ENCODE assay signal across 19 mouse cellular contexts in genomic region chr11:115968731-115969405, GRCm38 (mm10). TPM values are rescaled to one million over a fixed set of nuclear protein-coding genes. Genes with fewer than 3 reads are reported as not detected.
DNase-seq lines count a peak whose midpoint lies in the region; ATAC-seq and TF ChIP-seq lines count a peak whose summit lies in the region.
"Had no signal": no experiment of that assay in that cellular context is flagged by ENCODE, and none has a peak within 500 bp of the region (broad histone marks: within the 10 kb centered on the region; RNA-seq: fewer than 3 reads in every experiment).

No protein-coding gene starts in this region.

- peaks cover 10% of the 10 kb centered on the region for H3K27me3 ChIP-seq in heart, embryonic 10.5 days (ENCODE audit: insufficient read depth, poor library complexity, severe bottlenecking)
- H3K27me3 ChIP-seq in G1E (ENCODE audit: insufficient read depth, low read length), result peaks cover 30% of the 10 kb centered on the region

- ATAC-seq in G1E (ENCODE audit: extremely low read depth, insufficient number of reproducible peaks, low FRiP score, poor library complexity, severe bottlenecking), result no peak; the same call in 1 of the 2 replicates
- ATAC-seq in hematopoietic stem cell, adult 5-6 weeks (replicated peaks in 1 of 2; ENCODE audit: insufficient read depth in 1 of 2, low FRiP score in 2 of 2, low TSS enrichment in 1 of 2, low read depth in 1 of 2, poor library complexity in 2 of 2, severe bottlenecking in 2 of 2), result peak; percentile 65 to 85
- ATAC-seq: hindbrain, postnatal 0 days; midbrain, embryonic 13.5 days had no signal

- no peak overlapping the region for H3K4me3 ChIP-seq in heart, embryonic 10.5 days
- H3K4me3 ChIP-seq in G1E (ENCODE audit: low read depth, low read length), result no peak overlapping the region
- H3K4me3 ChIP-seq: left cerebral cortex, adult 2 months; limb, embryonic 10.5 days; midbrain, embryonic 13.5 days had no signal

- 0 out of 2 replicates have a peak overlapping the region, but pooled peaks have one; percentile 16 for H3K27ac ChIP-seq in heart, embryonic 10.5 days
- H3K27ac ChIP-seq: hindbrain, postnatal 0 days; left cerebral cortex, adult 2 months; limb, embryonic 10.5 days; midbrain, embryonic 13.5 days had no signal

- TF ChIP-seq CTCF in G1E (IDR thresholded peaks at IDR 0.05; ENCODE audit: low read depth, low read length), result no peak

- intact Hi-C loops in heart, postnatal 25 days (cut with DNase I), result no loop called here

- DNase-seq in heart, embryonic 10.5 days (ENCODE audit: low spot score), result no peak
- no peak for DNase-seq in heart, postnatal 25 days (ENCODE audit: low spot score)
- DNase-seq in lung, postnatal 36 days, result peak; percentile 15
- no peak for DNase-seq in lung, postnatal 4 days
- DNase-seq in G1E (ENCODE audit: low spot score), result peak; percentile 31
- DNase-seq in adrenal gland, postnatal 4 days (ENCODE audit: low spot score in 2 of 2), result no peak
- DNase-seq in layer of hippocampus, postnatal 36 days, result no peak
- DNase-seq: adrenal gland, postnatal 14 days; cerebellum, adult 2 months; gastrocnemius, postnatal 14 days; heart, postnatal 36 days; kidney, adult 2 months; lung, postnatal 14 days; right cerebral cortex, postnatal 4 days had no signal

- H3K9me3 ChIP-seq in heart, embryonic 10.5 days, result no peaks in the 10 kb centered on the region
- H3K9me3 ChIP-seq in G1E (replicated peaks), result no peaks in the 10 kb centered on the region
- H3K9me3 ChIP-seq: limb, embryonic 10.5 days; midbrain, embryonic 13.5 days had no signal

- H3K4me1 ChIP-seq in heart, embryonic 10.5 days, result peaks cover 31% of the 10 kb centered on the region
- H3K4me1 ChIP-seq in G1E (ENCODE audit: insufficient read depth, low read depth, low read length), result peaks cover 38% of the 10 kb centered on the region

- H3K36me3 ChIP-seq in heart, embryonic 10.5 days, result peaks cover 34% of the 10 kb centered on the region
- peaks cover 32% of the 10 kb centered on the region for H3K36me3 ChIP-seq in G1E (replicated peaks)

- 57% methylated on average over 5 of the region's 5 CpGs for WGBS in heart, embryonic 10.5 days

RNA-seq across cellular contexts. Expression of gene Itgb4, which starts 5.6 kb away (rescaled TPM):
- 0.67 and 1.1 TPM in 2 replicates for polyA plus RNA-seq in heart, embryonic 10.5 days (2016; fragmentation: Nextera tagmentation; extraction: Ambion mirVana)
- total RNA-seq in heart, postnatal 25 days (2021), result 1 to 10 TPM; 3.5 to 4.0 TPM
- total RNA-seq in G1E (2014; fragmentation: Nextera tagmentation) (not detected in 2 replicates), G1E (2017) (0.05 and 0.06 TPM in 2 replicates)
- 0.13 and 0.17 TPM in 2 replicates for polyA plus RNA-seq in G1E (2012)
- total RNA-seq in hematopoietic stem cell, adult 5-6 weeks (2017), result 0.56 and 5.8 TPM in 2 replicates
- total RNA-seq in adrenal gland, postnatal 4 days (2021), result 1 to 10 TPM; 5.0 to 8.7 TPM
- 1 to 10 TPM; 8.2 to 9.7 TPM for total RNA-seq in layer of hippocampus, postnatal 36 days (2021)

RNA-seq across cellular contexts. Expression of gene Recql5, which starts 35.6 kb away (rescaled TPM):
- polyA plus RNA-seq in heart, embryonic 10.5 days (2016; fragmentation: Nextera tagmentation; extraction: Ambion mirVana), result 20.4 and 22.3 TPM in 2 replicates
- total RNA-seq in heart, postnatal 25 days (2021), result 1 to 10 TPM; 7.3 to 8.8 TPM
- 17.4 and 24.9 TPM in 2 replicates for total RNA-seq in G1E (2014; fragmentation: Nextera tagmentation)
- total RNA-seq in G1E (2017), result 16.0 and 23.6 TPM in 2 replicates
- 17.3 and 17.4 TPM in 2 replicates for polyA plus RNA-seq in G1E (2012)
- total RNA-seq in hematopoietic stem cell, adult 5-6 weeks (2017), result 13.6 and 14.8 TPM in 2 replicates
- 10 to 100 TPM; 28.6 to 28.8 TPM for total RNA-seq in adrenal gland, postnatal 4 days (2021)
- total RNA-seq in layer of hippocampus, postnatal 36 days (2021), result 10 to 100 TPM; 30.4 to 35.1 TPM

RNA-seq across cellular contexts. Expression of gene Sap30bp, which starts 35.8 kb away (rescaled TPM):
- polyA plus RNA-seq in heart, embryonic 10.5 days (2016; fragmentation: Nextera tagmentation; extraction: Ambion mirVana), result 29.4 and 35.8 TPM in 2 replicates
- 10 to 100 TPM; 14.1 to 17.4 TPM for total RNA-seq in heart, postnatal 25 days (2021)
- total RNA-seq in G1E (2014; fragmentation: Nextera tagmentation) (28.7 and 30.8 TPM in 2 replicates), G1E (2017) (110 and 131 TPM in 2 replicates)
- polyA plus RNA-seq in G1E (2012), result 23.4 and 27.8 TPM in 2 replicates
- 116 and 170 TPM in 2 replicates for total RNA-seq in hematopoietic stem cell, adult 5-6 weeks (2017)
- total RNA-seq in adrenal gland, postnatal 4 days (2021), result 10 to 100 TPM; 44.9 to 51.5 TPM
- total RNA-seq in layer of hippocampus, postnatal 36 days (2021), result 10 to 100 TPM; 52.2 to 58.2 TPM

RNA-seq across cellular contexts. Expression of gene Galk1, which starts 43.7 kb away (rescaled TPM):
- 202 and 273 TPM in 2 replicates for polyA plus RNA-seq in heart, embryonic 10.5 days (2016; fragmentation: Nextera tagmentation; extraction: Ambion mirVana)
- total RNA-seq in heart, postnatal 25 days (2021), result 10 to 100 TPM; 13.9 to 16.0 TPM
- total RNA-seq in G1E (2014; fragmentation: Nextera tagmentation) (15.4 and 22.0 TPM in 2 replicates), G1E (2017) (54.5 and 69.9 TPM in 2 replicates)
- polyA plus RNA-seq in G1E (2012), result 148 and 177 TPM in 2 replicates
- 32.4 and 36.0 TPM in 2 replicates for total RNA-seq in hematopoietic stem cell, adult 5-6 weeks (2017)
- 10 to 100 TPM; 70.2 to 88.6 TPM for total RNA-seq in adrenal gland, postnatal 4 days (2021)
- 10 to 100 TPM; 13.4 to 14.2 TPM for total RNA-seq in layer of hippocampus, postnatal 36 days (2021)

RNA-seq across cellular contexts. Expression of gene Smim6, which starts 57.1 kb away (rescaled TPM):
- 1.6 and 1.7 TPM in 2 replicates for polyA plus RNA-seq in heart, embryonic 10.5 days (2016; fragmentation: Nextera tagmentation; extraction: Ambion mirVana)
- total RNA-seq in heart, postnatal 25 days (2021), result under 1 TPM in 1 of 2 experiments, not detected in 1; 0.26 TPM
- total RNA-seq in G1E (2014; fragmentation: Nextera tagmentation), result 2.4 TPM in 1 of 2 replicates, not detected in the other
- total RNA-seq in G1E (2017), result 0.23 TPM in 1 of 2 replicates, not detected in the other
- polyA plus RNA-seq in G1E (2012), result not detected in 2 replicates
- total RNA-seq in hematopoietic stem cell, adult 5-6 weeks (2017), result 3.8 and 6.6 TPM in 2 replicates
- total RNA-seq in adrenal gland, postnatal 4 days (2021), result 1 to 10 TPM in 1 of 2 experiments, not detected in 1; 1.8 TPM
- not detected for total RNA-seq in layer of hippocampus, postnatal 36 days (2021)
- total RNA-seq: adrenal gland, postnatal 14 days; gastrocnemius, postnatal 14 days; hindbrain, postnatal 0 days; left cerebral cortex, adult 2 months had no signal
- polyA plus RNA-seq: cerebellum, adult 2 months had no signal

Comparison
In these comparisons a context has a peak if more than half of its experiments do, and no peak if none do; other contexts are left out.
1. DNase-seq: peak in lung, postnatal 36 days (single experiment) and G1E (single experiment); none in heart, embryonic 10.5 days (single experiment), heart, postnatal 25 days (single experiment), lung, postnatal 4 days (0 of 2), adrenal gland, postnatal 4 days (0 of 2) and layer of hippocampus, postnatal 36 days (0 of 2).